Comparison of ENCODE assay signal across 12 mouse cellular contexts in genomic region chr14:52009361-52009760, GRCm38 (mm10). TPM values are rescaled to one million over a fixed set of nuclear protein-coding genes. Genes with fewer than 3 reads are reported as not detected.
DNase-seq lines count a peak whose midpoint lies in the region; ATAC-seq and TF ChIP-seq lines count a peak whose summit lies in the region.
"Had no signal": no experiment of that assay in that cellular context is flagged by ENCODE, and none has a peak within 500 bp of the region (broad histone marks: within the 10 kb centered on the region; RNA-seq: fewer than 3 reads in every experiment).

No protein-coding gene starts in this region.

- ATAC-seq in kidney, postnatal 0 days (replicated peaks; ENCODE audit: low FRiP score, low read depth): no peak
- no peak for ATAC-seq in embryonic facial prominence, embryonic 12.5 days (ENCODE audit: insufficient number of reproducible peaks, insufficient read depth, low FRiP score, low TSS enrichment)
- ATAC-seq in midbrain, embryonic 12.5 days (ENCODE audit: low FRiP score, low read depth): no peak
- no peak for ATAC-seq in megakaryocyte progenitor cell, adult 5-6 weeks (replicated peaks; ENCODE audit: poor library complexity)

- H3K27me3 ChIP-seq in kidney, postnatal 0 days (ENCODE audit: insufficient read depth, low read length): no peaks in the 10 kb centered on the region
- H3K27me3 ChIP-seq in embryonic facial prominence, embryonic 12.5 days: no peaks in the 10 kb centered on the region
- H3K27me3 ChIP-seq in hindbrain, embryonic 10.5 days (ENCODE audit: insufficient read depth, poor library complexity, severe bottlenecking): no peaks in the 10 kb centered on the region; the same call in 1 of the 2 replicates
- H3K27me3 ChIP-seq in midbrain, embryonic 12.5 days: no peaks in the 10 kb centered on the region
- H3K27me3 ChIP-seq: megakaryocyte, embryonic 14.5 days had no signal

- no peaks in the 10 kb centered on the region for H3K9me3 ChIP-seq in kidney, postnatal 0 days (replicated peaks; ENCODE audit: low read length)
- H3K9me3 ChIP-seq in embryonic facial prominence, embryonic 12.5 days: no peaks in the 10 kb centered on the region
- no peaks in the 10 kb centered on the region for H3K9me3 ChIP-seq in hindbrain, embryonic 10.5 days
- H3K9me3 ChIP-seq in midbrain, embryonic 12.5 days: no peaks in the 10 kb centered on the region
- H3K9me3 ChIP-seq: megakaryocyte, embryonic 14.5 days had no signal

- no peak overlapping the region for H3K4me3 ChIP-seq in kidney, postnatal 0 days (replicated peaks; ENCODE audit: low read depth, low read length)
- peak overlapping the region; percentile 9; the same call in 1 of the 2 replicates for H3K4me3 ChIP-seq in embryonic facial prominence, embryonic 12.5 days
- H3K4me3 ChIP-seq in hindbrain, embryonic 10.5 days: peak overlapping the region; percentile 80
- H3K4me3 ChIP-seq in midbrain, embryonic 12.5 days: peak overlapping the region; percentile 77
- H3K4me3 ChIP-seq: erythroblast, embryonic 14.5 days; megakaryocyte, embryonic 14.5 days had no signal

- peaks cover 23% of the 10 kb centered on the region for H3K36me3 ChIP-seq in kidney, postnatal 0 days (ENCODE audit: insufficient read depth, low read length)
- peaks cover 45% of the 10 kb centered on the region for H3K36me3 ChIP-seq in embryonic facial prominence, embryonic 12.5 days
- peaks cover 50% of the 10 kb centered on the region for H3K36me3 ChIP-seq in hindbrain, embryonic 10.5 days
- peaks cover 43% of the 10 kb centered on the region for H3K36me3 ChIP-seq in midbrain, embryonic 12.5 days

- H3K4me1 ChIP-seq in kidney, postnatal 0 days (replicated peaks; ENCODE audit: insufficient read depth, low read length): peaks cover 16% of the 10 kb centered on the region
- peaks cover 50% of the 10 kb centered on the region for H3K4me1 ChIP-seq in embryonic facial prominence, embryonic 12.5 days
- H3K4me1 ChIP-seq in hindbrain, embryonic 10.5 days (replicated peaks): peaks cover 85% of the 10 kb centered on the region
- peaks cover 81% of the 10 kb centered on the region for H3K4me1 ChIP-seq in midbrain, embryonic 12.5 days

- 0 out of 2 replicates have a peak overlapping the region, but pooled peaks have one; percentile 18 for H3K9ac ChIP-seq in kidney, postnatal 0 days (ENCODE audit: low read depth, low read length)
- H3K9ac ChIP-seq in embryonic facial prominence, embryonic 12.5 days: peak overlapping the region; percentile 16; the same call in 1 of the 2 replicates
- peak overlapping the region; percentile 67 for H3K9ac ChIP-seq in midbrain, embryonic 12.5 days (replicated peaks)

- H3K27ac ChIP-seq in kidney, postnatal 0 days: no peak overlapping the region
- H3K27ac ChIP-seq in embryonic facial prominence, embryonic 12.5 days: 0 out of 2 replicates have a peak overlapping the region, but pooled peaks have one; percentile 2
- peak overlapping the region; percentile 100 for H3K27ac ChIP-seq in hindbrain, embryonic 10.5 days
- H3K27ac ChIP-seq in midbrain, embryonic 12.5 days (replicated peaks): peak overlapping the region; percentile 100

- no peak for TF ChIP-seq CTCF in kidney, postnatal 0 days (IDR thresholded peaks at IDR 0.05; ENCODE audit: low read depth)

- H3K4me2 ChIP-seq in kidney, postnatal 0 days (ENCODE audit: low read length): no peak overlapping the region
- peak overlapping the region; percentile 48 for H3K4me2 ChIP-seq in embryonic facial prominence, embryonic 12.5 days (replicated peaks)
- peak overlapping the region; percentile 79 for H3K4me2 ChIP-seq in midbrain, embryonic 12.5 days (replicated peaks)

- no peak for DNase-seq in kidney, postnatal 0 days (ENCODE audit: low spot score)
- DNase-seq in kidney, adult 8-10 months: no peak
- no peak for DNase-seq in hindbrain, embryonic 10.5 days (ENCODE audit: low spot score)
- DNase-seq in embryo, embryonic 9.5 days (ENCODE audit: extremely low spot score): no peak
- DNase-seq in thymus, postnatal 10 days (ENCODE audit: low spot score in 2 of 2): no peak

- WGBS in kidney, postnatal 0 days: 60% methylated on average over 26 of the region's 26 CpGs
- 47% methylated on average over 26 of the region's 26 CpGs for WGBS in embryonic facial prominence, embryonic 12.5 days
- WGBS in hindbrain, embryonic 10.5 days: 32% methylated on average over 26 of the region's 26 CpGs
- 26% methylated on average over 26 of the region's 26 CpGs for WGBS in midbrain, embryonic 12.5 days

RNA-seq across cellular contexts. Expression of gene Tmem253, which starts 6.1 kb away (rescaled TPM):
- 1.7 and 2.3 TPM in 2 replicates for polyA plus RNA-seq in kidney, postnatal 0 days (2015; fragmentation: Nextera tagmentation; extraction: Ambion mirVana)
- polyA plus RNA-seq in embryonic facial prominence, embryonic 12.5 days (2016; fragmentation: Nextera tagmentation; extraction: Ambion mirVana): 0.51 and 0.63 TPM in 2 replicates
- polyA plus RNA-seq in hindbrain, embryonic 10.5 days (2016; fragmentation: Nextera tagmentation; extraction: Ambion mirVana): 0.80 and 1.0 TPM in 2 replicates
- polyA plus RNA-seq in midbrain, embryonic 12.5 days (2016; fragmentation: Nextera tagmentation; extraction: Ambion mirVana): 1.0 and 2.1 TPM in 2 replicates
- 0.30 TPM in 1 of 2 replicates, not detected in the other for total RNA-seq in megakaryocyte progenitor cell, adult 5-6 weeks (2015)
- not detected in 2 replicates for total RNA-seq in megakaryocyte progenitor cell, adult 5-6 weeks (2017)
- polyA plus RNA-seq: erythroblast, embryonic 14.5 days had no signal

RNA-seq across cellular contexts. Expression of gene Zfp219, which starts 11.2 kb away (rescaled TPM):
- polyA plus RNA-seq in kidney, postnatal 0 days (2015; fragmentation: Nextera tagmentation; extraction: Ambion mirVana): 34.0 and 35.8 TPM in 2 replicates
- 56.7 and 60.6 TPM in 2 replicates for polyA plus RNA-seq in embryonic facial prominence, embryonic 12.5 days (2016; fragmentation: Nextera tagmentation; extraction: Ambion mirVana)
- 74.3 and 83.6 TPM in 2 replicates for polyA plus RNA-seq in hindbrain, embryonic 10.5 days (2016; fragmentation: Nextera tagmentation; extraction: Ambion mirVana)
- 111 and 112 TPM in 2 replicates for polyA plus RNA-seq in midbrain, embryonic 12.5 days (2016; fragmentation: Nextera tagmentation; extraction: Ambion mirVana)
- total RNA-seq in megakaryocyte progenitor cell, adult 5-6 weeks (2015): 6.5 and 8.5 TPM in 2 replicates
- 8.2 and 15.1 TPM in 2 replicates for total RNA-seq in megakaryocyte progenitor cell, adult 5-6 weeks (2017)

RNA-seq across cellular contexts. Expression of gene Arhgef40, which starts 24.8 kb away (rescaled TPM):
- 58.0 and 61.3 TPM in 2 replicates for polyA plus RNA-seq in kidney, postnatal 0 days (2015; fragmentation: Nextera tagmentation; extraction: Ambion mirVana)
- 204 and 214 TPM in 2 replicates for polyA plus RNA-seq in embryonic facial prominence, embryonic 12.5 days (2016; fragmentation: Nextera tagmentation; extraction: Ambion mirVana)
- 100 and 106 TPM in 2 replicates for polyA plus RNA-seq in hindbrain, embryonic 10.5 days (2016; fragmentation: Nextera tagmentation; extraction: Ambion mirVana)
- polyA plus RNA-seq in midbrain, embryonic 12.5 days (2016; fragmentation: Nextera tagmentation; extraction: Ambion mirVana): 116 and 122 TPM in 2 replicates
- 3.0 and 9.1 TPM in 2 replicates for total RNA-seq in megakaryocyte progenitor cell, adult 5-6 weeks (2015)
- total RNA-seq in megakaryocyte progenitor cell, adult 5-6 weeks (2017): 5.0 and 15.2 TPM in 2 replicates

RNA-seq across cellular contexts. Expression of gene Olfr221, which starts 32.9 kb away (rescaled TPM):
- polyA plus RNA-seq in kidney, postnatal 0 days (2015; fragmentation: Nextera tagmentation; extraction: Ambion mirVana): not detected in 2 replicates
- polyA plus RNA-seq in embryonic facial prominence, embryonic 12.5 days (2016; fragmentation: Nextera tagmentation; extraction: Ambion mirVana): not detected in 2 replicates
- not detected in 2 replicates for polyA plus RNA-seq in hindbrain, embryonic 10.5 days (2016; fragmentation: Nextera tagmentation; extraction: Ambion mirVana)
- not detected in 2 replicates for polyA plus RNA-seq in midbrain, embryonic 12.5 days (2016; fragmentation: Nextera tagmentation; extraction: Ambion mirVana)
- not detected in 2 replicates for total RNA-seq in megakaryocyte progenitor cell, adult 5-6 weeks (2015)
- not detected in 2 replicates for total RNA-seq in megakaryocyte progenitor cell, adult 5-6 weeks (2017)
- total RNA-seq: left cerebral cortex, adult 18-20 months had no signal
- polyA plus RNA-seq: erythroblast, embryonic 14.5 days; heart, embryonic 16.5 days had no signal

Comparison
In these comparisons a context has a peak if more than half of its experiments do, and no peak if none do; other contexts are left out.
1. H3K9ac ChIP-seq: peak in every context shown above with its lines; median percentile 67 in midbrain, embryonic 12.5 days; 18 in kidney, postnatal 0 days; 16 in embryonic facial prominence, embryonic 12.5 days.